Comparison of ENCODE assay signal across 14 mouse cellular contexts in genomic region chr9:110999856-111000255, GRCm38 (mm10). TPM values are rescaled to one million over a fixed set of nuclear protein-coding genes. Genes with fewer than 3 reads are reported as not detected.
A peak's percentile ranks its signal among the peaks of the same experiment; 100 is the strongest.
DNase-seq lines count a peak whose midpoint lies in the region; ATAC-seq and TF ChIP-seq lines count a peak whose summit lies in the region.
"Had no signal": no experiment of that assay in that cellular context is flagged by ENCODE, and none has a peak within 500 bp of the region (broad histone marks: within the 10 kb centered on the region; RNA-seq: fewer than 3 reads in every experiment).

No protein-coding gene starts in this region.

- H3K27ac ChIP-seq in heart, adult 2 months, result peak overlapping the region; percentile 3; the same call in 1 of the 2 replicates
- H3K27ac ChIP-seq in heart, embryonic 11.5 days (ENCODE audit: low read depth, low read length), result no peak overlapping the region
- no peak overlapping the region for H3K27ac ChIP-seq in forebrain, embryonic 13.5 days
- H3K27ac ChIP-seq: hindbrain, embryonic 12.5 days; limb, embryonic 13.5 days had no signal

- no peaks in the 10 kb centered on the region for H3K9me3 ChIP-seq in heart, embryonic 11.5 days (replicated peaks; ENCODE audit: control insufficient read depth, low read length)
- H3K9me3 ChIP-seq in forebrain, embryonic 13.5 days (replicated peaks), result no peaks in the 10 kb centered on the region
- H3K9me3 ChIP-seq: hindbrain, embryonic 12.5 days; limb, embryonic 13.5 days had no signal

- TF ChIP-seq CTCF in heart, adult 2 months (IDR thresholded peaks at IDR 0.05), result no peak

- H3K4me2 ChIP-seq in heart, embryonic 11.5 days, result no peak overlapping the region
- no peak overlapping the region for H3K4me2 ChIP-seq in forebrain, embryonic 13.5 days
- H3K4me2 ChIP-seq: hindbrain, embryonic 12.5 days; limb, embryonic 13.5 days had no signal

- no peak overlapping the region for H3K4me3 ChIP-seq in heart, adult 2 months
- H3K4me3 ChIP-seq in heart, embryonic 11.5 days (ENCODE audit: low read depth, low read length), result no peak overlapping the region
- no peak overlapping the region for H3K4me3 ChIP-seq in forebrain, embryonic 13.5 days
- H3K4me3 ChIP-seq: hindbrain, embryonic 12.5 days; limb, embryonic 13.5 days had no signal

- H3K9ac ChIP-seq in heart, adult 2 months (ENCODE audit: low read depth, low read length), result no peak overlapping the region
- no peak overlapping the region for H3K9ac ChIP-seq in heart, embryonic 11.5 days (ENCODE audit: low read depth, low read length)
- H3K9ac ChIP-seq in forebrain, embryonic 13.5 days, result no peak overlapping the region
- H3K9ac ChIP-seq: hindbrain, embryonic 12.5 days; limb, embryonic 13.5 days had no signal

- intact Hi-C loops in heart, adult 2 months (cut with DNase I), result loop anchor here (5.0 kb wide), 2 partner anchors 78 to 252 kb away; no protein-coding TSS in a partner anchor
- intact Hi-C loops in heart, postnatal 25 days (cut with DNase I), result loop anchor here (5.0 to 10.0 kb wide), 4 partner anchors 42 to 275 kb away; partner anchors contain the start of genes Ccrl2, Epm2aip1 and Mlh1

- peak; percentile 52 to 60 for DNase-seq in heart, adult 2 months
- DNase-seq in adipocyte (ENCODE audit: low spot score), result peak; percentile 17
- DNase-seq in heart, postnatal 25 days (ENCODE audit: low spot score), result peak; percentile 13
- DNase-seq in lung, postnatal 10 days, result peak; percentile 78
- DNase-seq in urinary bladder, postnatal 25 days (ENCODE audit: low spot score), result no peak
- DNase-seq: thymus, adult 2 months had no signal

- H3K79me2 ChIP-seq in heart, adult 2 months (replicated peaks; ENCODE audit: control insufficient read depth, insufficient read depth, low read length), result no peaks in the 10 kb centered on the region

- WGBS in heart, adult 2 months, result 41% methylated on average over 10 of the region's 10 CpGs
- 57% methylated on average over 10 of the region's 10 CpGs for WGBS in heart, embryonic 11.5 days (ENCODE audit: insufficient replicate concordance)
- WGBS in forebrain, embryonic 13.5 days, result 85% methylated on average over 10 of the region's 10 CpGs

- no peaks in the 10 kb centered on the region for H3K36me3 ChIP-seq in heart, adult 2 months (ENCODE audit: control insufficient read depth, insufficient read depth, low read length)
- H3K36me3 ChIP-seq in heart, embryonic 11.5 days (ENCODE audit: control insufficient read depth, insufficient read depth, low read length), result no peaks in the 10 kb centered on the region
- H3K36me3 ChIP-seq in forebrain, embryonic 13.5 days (ENCODE audit: poor library complexity, severe bottlenecking), result no peaks in the 10 kb centered on the region
- H3K36me3 ChIP-seq: hindbrain, embryonic 12.5 days; limb, embryonic 13.5 days had no signal

- TF ChIP-seq EP300 in heart, adult 2 months (IDR thresholded peaks at IDR 0.05; ENCODE audit: insufficient read depth, low read depth, low read length), result 0 out of 2 replicates have a peak, but pooled peaks have one; percentile 50

- no peak for ATAC-seq in heart, embryonic 11.5 days (replicated peaks; ENCODE audit: insufficient number of reproducible peaks, low FRiP score, low TSS enrichment)
- ATAC-seq in inflammation-experienced regulatory T-cells, adult 6 months, result no peak
- ATAC-seq in forebrain, embryonic 13.5 days, result no peak

- H3K4me1 ChIP-seq in heart, adult 2 months (ENCODE audit: control insufficient read depth, insufficient read depth, low read length), result peaks cover 12% of the 10 kb centered on the region
- H3K4me1 ChIP-seq in heart, embryonic 11.5 days (ENCODE audit: control insufficient read depth, insufficient read depth, low read length), result no peaks in the 10 kb centered on the region
- no peaks in the 10 kb centered on the region for H3K4me1 ChIP-seq in forebrain, embryonic 13.5 days
- H3K4me1 ChIP-seq: hindbrain, embryonic 12.5 days; limb, embryonic 13.5 days had no signal

- TF ChIP-seq POLR2A in heart, adult 2 months (IDR thresholded peaks at IDR 0.05; ENCODE audit: insufficient read depth, low read depth, low read length), result no peak

- no peaks in the 10 kb centered on the region for H3K27me3 ChIP-seq in heart, adult 2 months (ENCODE audit: control insufficient read depth, insufficient read depth, low read length)
- H3K27me3 ChIP-seq in heart, embryonic 11.5 days (ENCODE audit: control insufficient read depth, insufficient read depth, low read length), result no peaks in the 10 kb centered on the region
- no peaks in the 10 kb centered on the region for H3K27me3 ChIP-seq in forebrain, embryonic 13.5 days
- H3K27me3 ChIP-seq: hindbrain, embryonic 12.5 days; limb, embryonic 13.5 days had no signal

RNA-seq across cellular contexts. Expression of gene Rtp3, which starts 9.5 kb away (rescaled TPM):
- 1 to 10 TPM; 3.5 to 3.8 TPM for total RNA-seq in heart, adult 2 months (2021)
- polyA plus RNA-seq in heart, adult 2 months (2012; rRNA removed), result 7.9 and 12.4 TPM in 2 replicates
- polyA plus RNA-seq in heart, embryonic 11.5 days (2014; fragmentation: Nextera tagmentation; extraction: Ambion mirVana), result 0.14 and 0.29 TPM in 2 replicates
- 1 to 10 TPM; 4.0 to 4.3 TPM for total RNA-seq in heart, postnatal 25 days (2021)
- polyA plus RNA-seq in inflammation-experienced regulatory T-cells, adult 6 months (2017; shearing (Covaris generic)), result not detected
- not detected in 2 replicates for polyA plus RNA-seq in forebrain, embryonic 13.5 days (2015; fragmentation: Nextera tagmentation; extraction: Ambion mirVana)
- total RNA-seq: common myeloid progenitor, adult 5-6 weeks had no signal
- polyA plus RNA-seq: hindbrain, embryonic 12.5 days; limb, embryonic 13.5 days had no signal

RNA-seq across cellular contexts. Expression of gene Ltf, which starts 19.2 kb away (rescaled TPM):
- not detected for total RNA-seq in heart, adult 2 months (2021)
- 0.32 and 20.1 TPM in 2 replicates for polyA plus RNA-seq in heart, adult 2 months (2012; rRNA removed)
- 0.68 and 0.72 TPM in 2 replicates for polyA plus RNA-seq in heart, embryonic 11.5 days (2014; fragmentation: Nextera tagmentation; extraction: Ambion mirVana)
- total RNA-seq in heart, postnatal 25 days (2021), result under 1 TPM in 1 of 2 experiments, not detected in 1; 0.78 TPM
- 1 to 10 TPM in 1 of 3 experiments, not detected in 2; 2.5 TPM for polyA plus RNA-seq in inflammation-experienced regulatory T-cells, adult 6 months (2017; shearing (Covaris generic))
- 0.81 TPM in 1 of 2 replicates, not detected in the other for polyA plus RNA-seq in forebrain, embryonic 13.5 days (2015; fragmentation: Nextera tagmentation; extraction: Ambion mirVana)
- total RNA-seq: layer of hippocampus, adult 8-10 months had no signal

RNA-seq across cellular contexts. Expression of gene Lrrc2, which starts 48.5 kb away (rescaled TPM):
- 100 to 1,000 TPM; 223 to 289 TPM for total RNA-seq in heart, adult 2 months (2021)
- polyA plus RNA-seq in heart, adult 2 months (2012; rRNA removed), result 57.3 and 69.4 TPM in 2 replicates
- 2.0 and 2.1 TPM in 2 replicates for polyA plus RNA-seq in heart, embryonic 11.5 days (2014; fragmentation: Nextera tagmentation; extraction: Ambion mirVana)
- total RNA-seq in heart, postnatal 25 days (2021), result 100 to 1,000 TPM; 142 to 144 TPM
- polyA plus RNA-seq in inflammation-experienced regulatory T-cells, adult 6 months (2017; shearing (Covaris generic)), result under 1 TPM in 2 of 3 experiments, not detected in 1; 0.20 to 0.42 TPM
- 0.13 and 0.34 TPM in 2 replicates for polyA plus RNA-seq in forebrain, embryonic 13.5 days (2015; fragmentation: Nextera tagmentation; extraction: Ambion mirVana)
- polyA plus RNA-seq: limb, embryonic 13.5 days had no signal

RNA-seq across cellular contexts. Expression of gene Tdgf1, which starts 53.9 kb away (rescaled TPM):
- total RNA-seq in heart, adult 2 months (2021), result not detected
- polyA plus RNA-seq in heart, adult 2 months (2012; rRNA removed), result not detected in 2 replicates
- not detected in 2 replicates for polyA plus RNA-seq in heart, embryonic 11.5 days (2014; fragmentation: Nextera tagmentation; extraction: Ambion mirVana)
- not detected for total RNA-seq in heart, postnatal 25 days (2021)
- polyA plus RNA-seq in inflammation-experienced regulatory T-cells, adult 6 months (2017; shearing (Covaris generic)), result 1 to 10 TPM in 2 of 3 experiments, under 1 TPM in 1; 0.73 to 2.6 (median 2.5) TPM
- polyA plus RNA-seq in forebrain, embryonic 13.5 days (2015; fragmentation: Nextera tagmentation; extraction: Ambion mirVana), result not detected in 2 replicates
- total RNA-seq: common myeloid progenitor, adult 5-6 weeks; gastrocnemius, adult 18-20 months had no signal
- polyA plus RNA-seq: hindbrain, embryonic 12.5 days had no signal

RNA-seq across cellular contexts. Expression of gene Ccrl2, which starts 57.5 kb away (rescaled TPM):
- 10 to 100 TPM in 1 of 2 experiments, 1 to 10 TPM in 1; 7.5 to 16.3 TPM for total RNA-seq in heart, adult 2 months (2021)
- polyA plus RNA-seq in heart, adult 2 months (2012; rRNA removed), result 16.0 and 20.1 TPM in 2 replicates
- polyA plus RNA-seq in heart, embryonic 11.5 days (2014; fragmentation: Nextera tagmentation; extraction: Ambion mirVana), result 5.6 and 5.7 TPM in 2 replicates
- 10 to 100 TPM in 1 of 2 experiments, 1 to 10 TPM in 1; 8.2 to 10.4 TPM for total RNA-seq in heart, postnatal 25 days (2021)
- 10 to 100 TPM; 15.0 to 18.1 (median 17.3) TPM for polyA plus RNA-seq in inflammation-experienced regulatory T-cells, adult 6 months (2017; shearing (Covaris generic))
- polyA plus RNA-seq in forebrain, embryonic 13.5 days (2015; fragmentation: Nextera tagmentation; extraction: Ambion mirVana), result 0.65 and 0.81 TPM in 2 replicates

Comparison
In these comparisons a context has a peak if more than half of its experiments do, and no peak if none do; other contexts are left out.
1. RNA of gene Lrrc2, which starts 48.5 kb away (polyA plus RNA-seq): 57.3 to 69.4 TPM in heart, adult 2 months; 2.0 to 2.1 TPM in heart, embryonic 11.5 days, 0.13 to 0.34 TPM in forebrain, embryonic 13.5 days and 0.20 to 0.42 TPM in inflammation-experienced regulatory T-cells, adult 6 months; every median in the first group is over 10 times any median in the second.